Mouse (Mus musculus): ENCODE results near the gene Nrxn2. TPM values are rescaled to one million over a fixed set of nuclear protein-coding genes. Genes with fewer than 3 reads are reported as not detected.

The Nrxn2 gene
- polyA plus RNA-seq, 1 experiment from 2014 or later: 54.1 TPM

DNA sequence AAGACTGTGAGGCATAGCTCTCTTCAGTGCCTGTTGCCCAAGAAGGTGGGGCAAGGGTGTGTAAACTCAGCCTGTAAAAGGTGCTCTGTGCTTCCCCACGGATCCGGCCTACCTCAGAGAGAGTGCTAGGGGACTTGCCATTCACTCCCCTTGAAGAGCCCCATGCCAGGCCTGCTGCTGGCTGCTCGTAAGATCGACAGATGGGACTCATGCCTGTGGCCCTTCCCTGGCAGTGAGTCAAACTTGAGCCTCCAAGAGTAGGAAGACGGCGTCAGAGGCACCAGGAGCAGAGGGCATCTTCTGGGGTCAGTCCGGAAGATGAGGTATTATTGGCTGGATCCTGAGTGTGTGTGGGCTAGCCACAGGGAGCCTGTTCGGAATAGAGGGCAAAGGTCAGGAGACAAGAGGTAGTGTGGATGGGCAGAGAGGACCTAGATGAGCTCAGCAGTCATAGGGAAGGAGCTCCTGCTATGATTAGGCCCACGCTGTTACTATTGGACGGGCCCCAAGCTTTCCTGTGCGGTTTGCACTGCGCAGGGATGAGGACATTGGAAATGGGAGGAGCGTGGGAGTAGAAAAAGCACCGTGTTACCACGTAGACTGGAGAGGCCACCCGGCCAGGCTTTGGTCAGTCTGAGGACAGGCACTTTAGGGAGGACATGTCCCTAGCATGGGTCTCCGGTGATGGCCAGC, 109.5 kb downstream of the Nrxn2 start:
- Histone ChIP-seq H3K4me3 (replicated peaks; ENCODE audit: low read depth, low read length) (no peak overlapping the region), H3K9ac (replicated peaks; ENCODE audit: low read length) (no peak overlapping the region), H3K27ac (replicated peaks; ENCODE audit: low read depth, low read length) (no peak overlapping the region), H3K4me2 (ENCODE audit: low read length) (no peak overlapping the region), H3K4me1 (ENCODE audit: control insufficient read depth, insufficient read depth, low read length) (peaks cover 34% of the 10 kb centered on the region), H3K36me3 (ENCODE audit: control insufficient read depth, insufficient read depth, low read length) (peaks cover 55% of the 10 kb centered on the region), H3K9me3 (ENCODE audit: control insufficient read depth, low read length) (no peaks in the 10 kb centered on the region), H3K27me3 (ENCODE audit: control insufficient read depth, insufficient read depth, low read length) (no peaks in the 10 kb centered on the region)
- 84% methylated on average over 17 of the region's 17 CpGs for WGBS
- DNase-seq: no peak
- no peak for ATAC-seq (ENCODE audit: low FRiP score, low TSS enrichment)

DNA sequence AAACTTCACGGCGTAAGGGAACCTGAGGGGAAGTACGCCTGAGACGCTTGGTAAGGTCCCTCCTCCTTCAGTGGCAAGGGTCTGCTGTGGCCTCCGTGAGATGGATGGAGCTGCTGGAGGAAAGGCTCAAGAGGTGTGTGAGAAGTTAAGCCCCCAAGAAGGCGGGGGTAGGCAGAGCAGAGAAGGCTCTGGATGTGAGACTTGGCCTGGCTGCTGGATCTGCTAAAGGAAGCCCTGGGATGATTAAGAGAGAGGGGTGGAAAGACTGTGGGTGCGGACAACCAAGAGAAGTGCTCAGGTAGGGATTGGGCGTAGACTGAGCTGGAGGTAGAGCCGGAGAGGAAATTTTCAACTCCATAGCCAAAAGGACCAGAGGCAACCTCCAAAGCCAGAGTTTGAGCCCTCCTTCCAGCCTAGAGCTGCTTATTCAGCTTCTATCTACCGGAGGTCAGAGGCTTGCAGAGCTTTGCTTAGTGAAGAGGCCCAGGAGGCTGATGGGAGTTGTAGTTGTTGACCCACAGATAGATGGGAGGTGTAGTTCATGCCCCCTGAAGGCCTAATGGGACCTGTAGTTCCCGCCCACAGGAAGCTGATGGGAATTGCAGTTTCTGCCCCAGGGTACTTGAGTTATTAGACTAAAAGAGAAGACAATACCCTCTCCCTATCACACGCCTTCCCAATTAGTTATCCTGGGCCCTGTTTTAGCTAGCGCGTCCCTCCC, 110.9 kb downstream of the Nrxn2 start:
- 59% methylated on average over 14 of the region's 14 CpGs for WGBS
- H3K36me3 ChIP-seq (ENCODE audit: control insufficient read depth, insufficient read depth, low read length): peaks cover 42% of the 10 kb centered on the region
- H3K27me3 ChIP-seq (ENCODE audit: control insufficient read depth, insufficient read depth, low read length): no peaks in the 10 kb centered on the region
- H3K9me3 ChIP-seq (ENCODE audit: control insufficient read depth, low read length): no peaks in the 10 kb centered on the region
- no peak overlapping the region for H3K4me3 ChIP-seq (replicated peaks; ENCODE audit: low read depth, low read length)
- H3K4me1 ChIP-seq (ENCODE audit: control insufficient read depth, insufficient read depth, low read length): peaks cover 46% of the 10 kb centered on the region
- DNase-seq: peak; percentile 75
- 0 out of 2 replicates have a peak overlapping the region, but pooled peaks have one; percentile 13 for H3K27ac ChIP-seq (replicated peaks; ENCODE audit: low read depth, low read length)
- no peak overlapping the region for H3K9ac ChIP-seq (replicated peaks; ENCODE audit: low read length)
- ATAC-seq (ENCODE audit: low FRiP score, low TSS enrichment): 0 out of 2 replicates have a peak, but pooled peaks have one; percentile 24
- peak overlapping the region; percentile 66; the same call in 1 of the 2 replicates for H3K4me2 ChIP-seq (ENCODE audit: low read length)

DNA sequence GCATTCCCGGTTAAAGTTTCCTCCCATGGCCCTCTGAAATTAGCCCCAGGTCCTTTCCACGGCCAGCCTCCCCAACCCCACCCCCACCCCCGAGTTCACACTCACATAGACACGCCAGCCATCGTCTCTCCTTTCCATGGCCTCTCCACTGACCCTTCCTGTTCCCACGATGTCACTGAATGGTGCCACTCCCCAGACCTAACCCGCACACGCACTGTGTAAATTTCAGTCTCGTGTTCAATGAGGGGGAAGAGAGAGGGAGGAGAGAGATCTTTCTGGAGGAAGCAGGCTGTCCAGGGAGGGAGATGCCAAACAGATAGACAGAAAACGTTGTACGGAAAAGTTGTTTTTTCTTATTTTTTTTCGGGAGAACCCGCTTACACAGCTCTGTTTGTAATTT, 111.8 kb downstream of the Nrxn2 start:
- Histone ChIP-seq H3K9ac (replicated peaks; ENCODE audit: low read length) (0 out of 2 replicates have a peak overlapping the region, but pooled peaks have one; percentile 20), H3K27ac (replicated peaks; ENCODE audit: low read depth, low read length) (0 out of 2 replicates have a peak overlapping the region, but pooled peaks have one; percentile 32), H3K27me3 (ENCODE audit: control insufficient read depth, insufficient read depth, low read length) (no peaks in the 10 kb centered on the region), H3K9me3 (ENCODE audit: control insufficient read depth, low read length) (no peaks in the 10 kb centered on the region), H3K36me3 (ENCODE audit: control insufficient read depth, insufficient read depth, low read length) (peaks cover 34% of the 10 kb centered on the region), H3K4me1 (ENCODE audit: control insufficient read depth, insufficient read depth, low read length) (peaks cover 46% of the 10 kb centered on the region), H3K4me3 (replicated peaks; ENCODE audit: low read depth, low read length) (no peak overlapping the region), H3K4me2 (ENCODE audit: low read length) (peak overlapping the region; percentile 66)
- 24% methylated on average over 13 of the region's 13 CpGs for WGBS
- ATAC-seq (ENCODE audit: low FRiP score, low TSS enrichment) (no peak), DNase-seq (peak; percentile 42)

DNA sequence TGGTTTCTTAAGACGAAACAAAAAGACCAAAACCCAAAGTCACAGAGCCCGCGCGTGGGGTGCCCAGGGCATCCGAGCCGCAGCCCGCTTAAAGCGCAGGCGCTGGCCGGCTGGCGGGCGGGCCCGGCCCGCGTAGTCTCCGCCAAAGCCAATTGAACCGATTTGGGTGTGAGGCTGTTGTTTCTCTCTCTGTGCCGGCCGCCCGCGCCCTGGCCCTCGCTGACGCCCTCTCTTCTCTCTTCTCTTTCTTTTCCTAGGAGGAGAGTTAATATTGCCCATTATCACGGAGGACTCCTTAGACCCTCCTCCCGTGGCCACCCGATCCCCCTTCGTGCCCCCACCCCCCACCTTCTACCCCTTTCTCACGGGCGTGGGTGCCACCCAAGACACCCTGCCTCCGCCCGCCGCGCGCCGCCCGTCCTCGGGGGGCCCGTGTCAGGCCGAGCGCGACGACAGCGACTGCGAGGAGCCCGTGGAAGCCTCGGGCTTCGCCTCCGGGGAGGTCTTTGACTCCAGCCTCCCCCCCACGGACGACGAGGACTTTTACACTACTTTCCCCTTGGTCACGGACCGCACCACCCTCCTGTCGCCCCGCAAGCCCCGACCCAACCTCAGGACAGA, 112.6 kb downstream of the Nrxn2 start:
- H3K27me3 ChIP-seq (ENCODE audit: control insufficient read depth, insufficient read depth, low read length): no peaks in the 10 kb centered on the region
- peaks cover 28% of the 10 kb centered on the region for H3K36me3 ChIP-seq (ENCODE audit: control insufficient read depth, insufficient read depth, low read length)
- H3K9ac ChIP-seq (replicated peaks; ENCODE audit: low read length): peak overlapping the region; percentile 62
- peak overlapping the region; percentile 75 for H3K27ac ChIP-seq (replicated peaks; ENCODE audit: low read depth, low read length)
- peaks cover 46% of the 10 kb centered on the region for H3K4me1 ChIP-seq (ENCODE audit: control insufficient read depth, insufficient read depth, low read length)
- peak overlapping the region; percentile 32 for H3K4me3 ChIP-seq (replicated peaks; ENCODE audit: low read depth, low read length)
- ATAC-seq (ENCODE audit: low FRiP score, low TSS enrichment) (peak; percentile 18; the same call in 1 of the 2 replicates), DNase-seq (peak; percentile 77)
- 2% methylated on average over 56 of the region's 56 CpGs for WGBS
- H3K9me3 ChIP-seq (ENCODE audit: control insufficient read depth, low read length): no peaks in the 10 kb centered on the region
- H3K4me2 ChIP-seq (ENCODE audit: low read length): peak overlapping the region; percentile 66

GRCm38 (mm10) chr19:6531832-6532471, 113.4 kb downstream of the Nrxn2 start:
- 2% methylated on average over 36 of the region's 36 CpGs for WGBS
- H3K9ac ChIP-seq (replicated peaks; ENCODE audit: low read length): peak overlapping the region; percentile 62
- no peaks in the 10 kb centered on the region for H3K27me3 ChIP-seq (ENCODE audit: control insufficient read depth, insufficient read depth, low read length)
- peaks cover 20% of the 10 kb centered on the region for H3K36me3 ChIP-seq (ENCODE audit: control insufficient read depth, insufficient read depth, low read length)
- peak overlapping the region; percentile 75 for H3K27ac ChIP-seq (replicated peaks; ENCODE audit: low read depth, low read length)
- peak overlapping the region; percentile 32 for H3K4me3 ChIP-seq (replicated peaks; ENCODE audit: low read depth, low read length)
- peaks cover 46% of the 10 kb centered on the region for H3K4me1 ChIP-seq (ENCODE audit: control insufficient read depth, insufficient read depth, low read length)
- DNase-seq (peak; percentile 67), ATAC-seq (ENCODE audit: low FRiP score, low TSS enrichment) (peak; percentile 49; the same call in 1 of the 2 replicates)
- peak overlapping the region; percentile 66 for H3K4me2 ChIP-seq (ENCODE audit: low read length)
- no peaks in the 10 kb centered on the region for H3K9me3 ChIP-seq (ENCODE audit: control insufficient read depth, low read length)

DNA sequence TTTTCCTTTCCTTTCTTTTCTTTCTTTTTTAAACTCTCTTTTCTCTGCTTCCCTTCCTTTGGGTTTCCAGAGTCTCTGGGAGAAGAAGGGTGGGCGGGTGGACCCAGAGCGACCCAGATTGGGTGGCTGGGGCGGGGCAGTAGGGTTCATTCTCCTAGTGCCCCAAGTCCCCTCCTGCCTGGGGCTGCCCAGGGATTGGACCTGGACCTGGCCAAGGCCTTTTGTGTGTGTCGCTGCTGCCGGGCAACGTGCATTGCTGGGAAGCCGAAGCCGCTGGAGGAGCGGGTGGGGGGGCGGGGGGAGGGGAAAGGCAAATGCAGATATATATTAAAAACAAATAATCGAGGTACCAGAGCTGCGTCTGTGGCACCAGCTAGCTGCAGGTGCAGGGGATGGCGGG, 114.1 kb downstream of the Nrxn2 start:
- H3K36me3 ChIP-seq (ENCODE audit: control insufficient read depth, insufficient read depth, low read length): peaks cover 15% of the 10 kb centered on the region; the same call in 1 of the 2 replicates
- peak; percentile 51 for DNase-seq
- peaks cover 46% of the 10 kb centered on the region for H3K4me1 ChIP-seq (ENCODE audit: control insufficient read depth, insufficient read depth, low read length)
- peak overlapping the region; percentile 62 for H3K9ac ChIP-seq (replicated peaks; ENCODE audit: low read length)
- H3K27ac ChIP-seq (replicated peaks; ENCODE audit: low read depth, low read length): peak overlapping the region; percentile 75; the same call in 1 of the 2 replicates
- H3K4me2 ChIP-seq (ENCODE audit: low read length): peak overlapping the region; percentile 66
- H3K4me3 ChIP-seq (replicated peaks; ENCODE audit: low read depth, low read length): 0 out of 2 replicates have a peak overlapping the region, but pooled peaks have one; percentile 32
- 8% methylated on average over 13 of the region's 13 CpGs for WGBS
- no peak for ATAC-seq (ENCODE audit: low FRiP score, low TSS enrichment)
- no peaks in the 10 kb centered on the region for H3K9me3 ChIP-seq (ENCODE audit: control insufficient read depth, low read length)
- H3K27me3 ChIP-seq (ENCODE audit: control insufficient read depth, insufficient read depth, low read length): no peaks in the 10 kb centered on the region

- DNase-seq (no peak), ATAC-seq (ENCODE audit: low FRiP score, low TSS enrichment) (no peak)
- Histone ChIP-seq H3K4me1 (ENCODE audit: control insufficient read depth, insufficient read depth, low read length) (peaks cover 46% of the 10 kb centered on the region), H3K9me3 (ENCODE audit: control insufficient read depth, low read length) (no peaks in the 10 kb centered on the region), H3K27me3 (ENCODE audit: control insufficient read depth, insufficient read depth, low read length) (no peaks in the 10 kb centered on the region), H3K4me2 (ENCODE audit: low read length) (no peak overlapping the region; the same call in 1 of the 2 replicates), H3K27ac (replicated peaks; ENCODE audit: low read depth, low read length) (0 out of 2 replicates have a peak overlapping the region, but pooled peaks have one; percentile 32), H3K9ac (replicated peaks; ENCODE audit: low read length) (no peak overlapping the region), H3K4me3 (replicated peaks; ENCODE audit: low read depth, low read length) (no peak overlapping the region), H3K36me3 (ENCODE audit: control insufficient read depth, insufficient read depth, low read length) (peaks cover 12% of the 10 kb centered on the region; the same call in 1 of the 2 replicates)
- 70% methylated on average over 11 of the region's 11 CpGs for WGBS
Measured at GRCm38 (mm10) chr19:6533290-6534117, 115.0 kb downstream of the Nrxn2 start.
